Mouse (Mus musculus): ENCODE results near the gene Trpc7.

GRCm38 (mm10) chr13:56781697-56782096 lies 114.1 kb downstream of the Trpc7 start:
- TF ChIP-seq POLR2A (IDR thresholded peaks at IDR 0.05; ENCODE audit: insufficient read length, low read depth) (no peak), MAX (IDR thresholded peaks at IDR 0.05; ENCODE audit: low read depth) (no peak), CEBPB (IDR thresholded peaks at IDR 0.05; ENCODE audit: insufficient read depth, poor library complexity, severe bottlenecking) (no peak), POLR2AphosphoS2 (IDR thresholded peaks at IDR 0.05; ENCODE audit: insufficient read length, low read depth) (no peak), USF1 (IDR thresholded peaks at IDR 0.05; ENCODE audit: low read depth) (no peak), MYOD1 (IDR thresholded peaks at IDR 0.05; ENCODE audit: control insufficient read depth in 1 of 3, insufficient read length in 2 of 3, low read depth in 2 of 3) (no peak), E2F4 (IDR thresholded peaks at IDR 0.05; ENCODE audit: insufficient read depth) (no peak), TCF3 (IDR thresholded peaks at IDR 0.05; ENCODE audit: insufficient read length, low read depth) (no peak), TCF12 (IDR thresholded peaks at IDR 0.05; ENCODE audit: insufficient read depth, poor library complexity, severe bottlenecking) (no peak), SRF (IDR thresholded peaks at IDR 0.05; ENCODE audit: control insufficient read depth, insufficient read length, low read depth) (no peak)
